Mouse (Mus musculus) neural tube, embryonic 11.5 days (tissue): ENCODE results near the gene Igf2r. TPM values are rescaled to one million over a fixed set of nuclear protein-coding genes. Genes with fewer than 3 reads are reported as not detected.

Source experiments
- ATAC-seq: fragments of 200-750 bp; cut with Nextera tagmentation; 2 replicates; pipeline ENCODE4 v1.8.0; 2017; ENCODE audit warnings: moderate number of reproducible peaks, mild to moderate bottlenecking, moderate TSS enrichment, moderate library complexity; ENCODE audit not compliant: insufficient read depth, low FRiP score, low TSS enrichment
- DNase-seq: peaks from one replicate; pipeline ENCODE4 v3.0.0-alpha.2; 2015; ENCODE audit warnings: low spot score
- H3K27ac ChIP-seq: fragments of 300-500 bp; sonication (generic); 2 replicates; pipeline ENCODE4 v1.5.1; 2014; ENCODE audit warnings: low read depth, mild to moderate bottlenecking, low read length
- H3K27me3 ChIP-seq: fragments of 300-500 bp; sonication (generic); 2 replicates; pipeline ENCODE4 v1.6.1; 2014; ENCODE audit warnings: mild to moderate bottlenecking, low read length, mixed read lengths; ENCODE audit not compliant: control insufficient read depth, insufficient read depth
- H3K36me3 ChIP-seq: fragments of 300-500 bp; sonication (generic); 2 replicates; pipeline ENCODE4 v1.6.1; 2014; ENCODE audit warnings: mild to moderate bottlenecking, low read length, moderate library complexity, mixed read lengths; ENCODE audit not compliant: control insufficient read depth, insufficient read depth
- H3K4me1 ChIP-seq: fragments of 300-500 bp; sonication (generic); 2 replicates; pipeline ENCODE4 v1.6.1; 2014; ENCODE audit warnings: low read length, mixed read lengths; ENCODE audit not compliant: control insufficient read depth, insufficient read depth
- H3K4me2 ChIP-seq: fragments of 300-500 bp; sonication (generic); 2 replicates; pipeline ENCODE4 v1.6.1; 2014; ENCODE audit warnings: low read depth, mild to moderate bottlenecking, moderate library complexity
- H3K4me3 ChIP-seq: fragments of 300-500 bp; sonication (generic); 2 replicates; pipeline ENCODE4 v1.5.1; 2014; ENCODE audit warnings: low read depth, low read length
- H3K9ac ChIP-seq: fragments of 300-500 bp; sonication (generic); 2 replicates; pipeline ENCODE4 v1.6.1; 2014; ENCODE audit warnings: mild to moderate bottlenecking, low read length
- H3K9me3 ChIP-seq: fragments of 300-500 bp; sonication (generic); 2 replicates; pipeline ENCODE4 v1.6.1; 2016; ENCODE audit warnings: low read length; ENCODE audit not compliant: control insufficient read depth
- WGBS: fragments of 180-500 bp; shearing (Covaris S2); extraction: QIAGEN DNeasy Blood & Tissue Kit; methylation state at CpG from one replicate; pipeline ENCODE4 v1.1.7; 2014; 5-methylcytosine and 5-hydroxymethylcytosine counted together
- polyA plus RNA-seq: library from polyadenylated mRNA; unstranded; fragments of >200 nt; fragmentation: Nextera tagmentation; extraction: Ambion mirVana; gene quantifications from 2 replicates; pipeline ENCODE4 v1.2.1, GENCODE M21; 2014

The Igf2r gene
- polyA plus RNA-seq, 1 experiment from 2014 or later = 24.1 TPM

- peaks cover 9% of the 10 kb centered on the region; the same call in 1 of the 2 replicates for H3K36me3 ChIP-seq
- WGBS = 48% methylated on average over 1 of the region's 1 CpGs
Measured at GRCm38 (mm10) chr17:12728536-12728935, 40.9 kb downstream of the Igf2r start.

GRCm38 (mm10) chr17:12727748-12728147 is 41.7 kb downstream of the Igf2r start:
- H3K4me2 ChIP-seq = no peak overlapping the region
- no peak overlapping the region for H3K9ac ChIP-seq
- 80% methylated on average over 3 of the region's 3 CpGs for WGBS
- DNase-seq (no peak), ATAC-seq (no peak)
- no peaks in the 10 kb centered on the region for H3K27me3 ChIP-seq
- H3K27ac ChIP-seq = no peak overlapping the region
- H3K4me3 ChIP-seq = no peak overlapping the region
- H3K36me3 ChIP-seq = peaks cover 9% of the 10 kb centered on the region; the same call in 1 of the 2 replicates
- peaks cover 7% of the 10 kb centered on the region for H3K4me1 ChIP-seq
- no peaks in the 10 kb centered on the region for H3K9me3 ChIP-seq

More at GRCm38 (mm10) chr17:12728536-12728935, 40.9 kb downstream of the Igf2r start:
- no peak for ATAC-seq
- no peak for DNase-seq
- no peaks in the 10 kb centered on the region for H3K27me3 ChIP-seq
- peaks cover 7% of the 10 kb centered on the region for H3K4me1 ChIP-seq
- no peak overlapping the region for H3K4me3 ChIP-seq
- H3K9me3 ChIP-seq = no peaks in the 10 kb centered on the region
- H3K4me2 ChIP-seq = no peak overlapping the region
- H3K27ac ChIP-seq = no peak overlapping the region
- no peak overlapping the region for H3K9ac ChIP-seq

DNA sequence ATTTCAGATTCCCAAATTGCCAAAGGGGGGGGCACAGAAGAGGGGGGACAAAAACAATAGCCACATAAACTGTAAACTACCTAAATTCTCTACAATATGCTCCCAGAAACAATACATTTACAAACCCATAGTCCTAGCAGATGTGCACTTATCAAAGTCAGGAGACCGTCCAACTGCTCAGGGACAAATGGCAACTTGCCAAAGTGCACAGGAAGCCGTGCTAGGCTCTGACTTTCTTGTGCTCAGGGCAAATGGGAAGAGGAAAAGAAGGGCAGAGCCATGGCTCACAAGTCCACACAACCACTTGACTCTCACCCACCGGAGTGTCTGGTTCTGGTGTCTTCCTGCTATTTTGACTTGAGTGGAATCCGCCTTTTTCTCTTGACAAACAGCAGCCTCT is 43.6 kb downstream of the Igf2r start:
- no peak overlapping the region for H3K4me2 ChIP-seq
- ATAC-seq = no peak
- 0 out of 2 replicates have a peak overlapping the region, but pooled peaks have one; percentile 4 for H3K27ac ChIP-seq
- peaks cover 7% of the 10 kb centered on the region for H3K4me1 ChIP-seq
- H3K36me3 ChIP-seq = peaks cover 7% of the 10 kb centered on the region; the same call in 1 of the 2 replicates
- H3K4me3 ChIP-seq = no peak overlapping the region
- H3K9ac ChIP-seq = no peak overlapping the region
- H3K27me3 ChIP-seq = no peaks in the 10 kb centered on the region
- 48% methylated on average over 4 of the region's 4 CpGs for WGBS
- DNase-seq = no peak
- H3K9me3 ChIP-seq = no peaks in the 10 kb centered on the region

GRCm38 (mm10) chr17:12724767-12725744 is 44.4 kb downstream of the Igf2r start:
- WGBS = 45% methylated on average over 6 of the region's 6 CpGs
- Histone ChIP-seq H3K4me2 (no peak overlapping the region), H3K9me3 (no peaks in the 10 kb centered on the region), H3K27me3 (no peaks in the 10 kb centered on the region), H3K4me3 (no peak overlapping the region), H3K27ac (peak overlapping the region; percentile 62; the same call in 1 of the 2 replicates), H3K9ac (no peak overlapping the region), H3K36me3 (peaks cover 7% of the 10 kb centered on the region; the same call in 1 of the 2 replicates), H3K4me1 (peaks cover 7% of the 10 kb centered on the region)
- ATAC-seq (no peak), DNase-seq (peak; percentile 28)

GRCm38 (mm10) chr17:12723986-12724766 is 45.3 kb downstream of the Igf2r start:
- peaks cover 7% of the 10 kb centered on the region for H3K4me1 ChIP-seq
- H3K9ac ChIP-seq = no peak overlapping the region
- no peak overlapping the region for H3K4me2 ChIP-seq
- 86% methylated on average over 5 of the region's 5 CpGs for WGBS
- H3K9me3 ChIP-seq = no peaks in the 10 kb centered on the region
- peaks cover 8% of the 10 kb centered on the region; the same call in 1 of the 2 replicates for H3K36me3 ChIP-seq
- ATAC-seq (no peak), DNase-seq (no peak)
- no peak overlapping the region for H3K27ac ChIP-seq
- no peaks in the 10 kb centered on the region for H3K27me3 ChIP-seq
- no peak overlapping the region for H3K4me3 ChIP-seq

- H3K4me2 ChIP-seq = no peak overlapping the region
- peaks cover 7% of the 10 kb centered on the region for H3K4me1 ChIP-seq
- H3K9me3 ChIP-seq = no peaks in the 10 kb centered on the region
- no peak overlapping the region for H3K4me3 ChIP-seq
- peaks cover 5% of the 10 kb centered on the region; the same call in 1 of the 2 replicates for H3K36me3 ChIP-seq
- no peak overlapping the region for H3K27ac ChIP-seq
- DNase-seq (no peak), ATAC-seq (no peak)
- 70% methylated on average over 8 of the region's 8 CpGs for WGBS
- H3K9ac ChIP-seq = no peak overlapping the region
- no peaks in the 10 kb centered on the region for H3K27me3 ChIP-seq
Measured at GRCm38 (mm10) chr17:12722622-12723021, 46.8 kb downstream of the Igf2r start.

- WGBS = 87% methylated on average over 5 of the region's 5 CpGs
- Histone ChIP-seq H3K4me2 (no peak overlapping the region), H3K4me3 (no peak overlapping the region), H3K27me3 (no peaks in the 10 kb centered on the region), H3K27ac (no peak overlapping the region), H3K36me3 (peaks cover 4% of the 10 kb centered on the region; the same call in 1 of the 2 replicates), H3K9ac (no peak overlapping the region), H3K4me1 (peaks cover 7% of the 10 kb centered on the region), H3K9me3 (no peaks in the 10 kb centered on the region)
- DNase-seq = no peak
- no peak for ATAC-seq
Measured at GRCm38 (mm10) chr17:12721118-12721886, 48.2 kb downstream of the Igf2r start.

DNA sequence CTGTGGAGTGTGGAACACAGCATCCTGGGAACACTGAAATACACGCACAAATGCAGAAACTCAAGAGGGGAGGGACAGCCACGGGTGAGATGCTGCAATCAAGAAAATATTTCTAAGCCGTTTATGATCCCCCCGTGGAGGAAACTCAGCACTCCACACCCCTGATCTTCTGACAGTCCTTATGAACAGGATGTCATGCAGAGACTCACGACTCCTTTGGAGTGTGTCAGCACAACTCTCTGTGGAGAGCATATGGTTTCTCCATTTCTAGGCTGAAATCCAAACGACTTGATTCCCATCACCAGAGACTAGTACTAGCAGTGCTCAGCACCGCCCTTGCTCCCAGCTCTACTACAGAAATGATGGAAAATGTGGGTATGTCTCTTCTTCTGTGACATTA is 51.2 kb downstream of the Igf2r start:
- Histone ChIP-seq H3K27me3 (no peaks in the 10 kb centered on the region), H3K27ac (no peak overlapping the region), H3K36me3 (peaks cover 6% of the 10 kb centered on the region; the same call in 1 of the 2 replicates), H3K9ac (no peak overlapping the region), H3K4me3 (no peak overlapping the region), H3K4me2 (no peak overlapping the region), H3K4me1 (no peaks in the 10 kb centered on the region), H3K9me3 (no peaks in the 10 kb centered on the region)
- ATAC-seq (no peak), DNase-seq (no peak)
- 61% methylated on average over 7 of the region's 7 CpGs for WGBS
